ENCODE assay signal across 29 mouse cellular contexts in the genomic region with DNA sequence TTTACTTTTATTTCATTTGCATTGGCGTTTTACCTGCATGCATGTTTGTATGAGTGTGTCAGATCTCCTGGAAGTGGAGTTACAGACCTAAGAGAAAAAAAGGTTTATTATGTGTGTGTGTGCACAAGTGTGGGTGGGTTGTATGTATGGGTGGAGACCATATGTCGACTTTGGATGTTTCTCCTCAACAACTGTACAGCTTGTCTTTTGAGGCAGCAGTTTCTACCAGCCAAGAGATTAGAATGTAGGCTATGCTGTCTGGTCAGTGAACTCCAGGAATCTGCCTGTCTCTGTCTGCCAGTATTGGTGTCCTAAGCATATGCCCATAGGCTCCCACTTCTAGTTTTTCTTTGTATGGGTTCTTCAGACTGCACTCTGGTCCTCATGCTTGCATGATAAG.
DNase-seq lines count a peak whose midpoint lies in the region; ATAC-seq and TF ChIP-seq lines count a peak whose summit lies in the region.
"Had no signal": no experiment of that assay in that cellular context is flagged by ENCODE, and none has a peak within 500 bp of the region (broad histone marks: within the 10 kb centered on the region; RNA-seq: fewer than 3 reads in every experiment).

No protein-coding gene starts in this region.

- ATAC-seq in stomach, postnatal 0 days (ENCODE audit: low FRiP score, low TSS enrichment), result no peak
- ATAC-seq: forebrain, embryonic 14.5 days; forebrain, postnatal 0 days; hindbrain, postnatal 0 days; inflammation-experienced regulatory T-cells, adult 6 months; intestine, embryonic 16.5 days had no signal

- no peaks in the 10 kb centered on the region for H3K27me3 ChIP-seq in stomach, postnatal 0 days (ENCODE audit: control insufficient read depth, insufficient read depth, low read length)
- H3K27me3 ChIP-seq: CH12.LX; heart, embryonic 12.5 days; heart, embryonic 15.5 days had no signal

- DNase-seq in frontal cortex, adult 2 months (ENCODE audit: extremely low spot score in 1 of 2, low spot score in 1 of 2), result peak; percentile 12 to 39
- no peak for DNase-seq in frontal cortex, postnatal 10 days (ENCODE audit: low spot score in 2 of 2)
- DNase-seq in layer of hippocampus, adult 2 months (ENCODE audit: low spot score in 2 of 2), result no peak
- no peak for DNase-seq in layer of hippocampus, postnatal 25 days (ENCODE audit: extremely low spot score in 1 of 2, low spot score in 1 of 2)
- DNase-seq in Muller cell, postnatal 12 days (ENCODE audit: inconsistent ontology term), result peak; percentile 63
- peak; percentile 1 for DNase-seq in stomach, postnatal 0 days (ENCODE audit: low spot score)
- DNase-seq in lung, postnatal 25 days (ENCODE audit: low spot score), result no peak
- DNase-seq: adrenal gland, adult 8-10 months; adrenal gland, postnatal 25 days; B cell, adult 2 months; cerebellum, adult 18-20 months; cerebellum, adult 9-10 months; cerebellum, postnatal 14 days; forebrain, postnatal 0 days; gastrocnemius, adult 2 months; gastrocnemius, postnatal 14 days; heart, adult 18-20 months; heart, postnatal 10 days; heart, postnatal 4 days had no signal

- no peaks in the 10 kb centered on the region for H3K4me1 ChIP-seq in stomach, postnatal 0 days (replicated peaks; ENCODE audit: control insufficient read depth, insufficient read depth)
- H3K4me1 ChIP-seq: forebrain, embryonic 10.5 days; heart, embryonic 12.5 days; heart, embryonic 15.5 days had no signal

- no peak overlapping the region for H3K4me3 ChIP-seq in layer of hippocampus, adult 2 months
- no peak overlapping the region for H3K4me3 ChIP-seq in stomach, postnatal 0 days (ENCODE audit: low read depth, low read length)
- H3K4me3 ChIP-seq: forebrain, embryonic 10.5 days; gastrocnemius, adult 2 months; heart, embryonic 12.5 days; heart, embryonic 15.5 days had no signal

- no peaks in the 10 kb centered on the region for H3K36me3 ChIP-seq in stomach, postnatal 0 days (ENCODE audit: control insufficient read depth, insufficient read depth, low read length)
- H3K36me3 ChIP-seq: forebrain, embryonic 10.5 days; G1E; heart, embryonic 12.5 days; heart, embryonic 15.5 days had no signal

- WGBS in stomach, postnatal 0 days, result 37% methylated on average over 2 of the region's 2 CpGs

- TF ChIP-seq CTCF in layer of hippocampus, adult 2 months (conservative IDR thresholded peaks at IDR 0.05), result no peak
- TF ChIP-seq CTCF in stomach, postnatal 0 days (IDR thresholded peaks at IDR 0.05; ENCODE audit: low read depth), result no peak

- no peak for TF ChIP-seq EP300 in stomach, postnatal 0 days (optimal IDR thresholded peaks at IDR 0.05)

- no peaks in the 10 kb centered on the region for H3K9me3 ChIP-seq in stomach, postnatal 0 days (ENCODE audit: control insufficient read depth, low read length)
- H3K9me3 ChIP-seq: forebrain, embryonic 10.5 days; G1E; heart, embryonic 12.5 days; heart, embryonic 15.5 days had no signal

- H3K9ac ChIP-seq in stomach, postnatal 0 days (ENCODE audit: low read length), result no peak overlapping the region
- H3K9ac ChIP-seq: forebrain, postnatal 0 days; heart, embryonic 12.5 days; heart, embryonic 15.5 days; hindbrain, embryonic 14.5 days had no signal

- peak overlapping the region; percentile 5; the same call in 1 of the 2 replicates for H3K27ac ChIP-seq in layer of hippocampus, adult 2 months
- H3K27ac ChIP-seq in stomach, postnatal 0 days (replicated peaks), result no peak overlapping the region
- H3K27ac ChIP-seq: forebrain, embryonic 10.5 days; gastrocnemius, adult 2 months; heart, embryonic 15.5 days; hindbrain, embryonic 14.5 days; hindbrain, postnatal 0 days had no signal

- H3K4me2 ChIP-seq in stomach, postnatal 0 days (replicated peaks; ENCODE audit: low read depth), result no peak overlapping the region
- H3K4me2 ChIP-seq: heart, embryonic 12.5 days; heart, embryonic 15.5 days; hindbrain, embryonic 14.5 days had no signal

Comparison
In these comparisons a context has a peak if more than half of its experiments do, and no peak if none do; other contexts are left out.
1. DNase-seq: peak in frontal cortex, adult 2 months (2 of 2), Muller cell, postnatal 12 days (single experiment) and stomach, postnatal 0 days (single experiment); none in frontal cortex, postnatal 10 days (0 of 2), layer of hippocampus, adult 2 months (0 of 2), layer of hippocampus, postnatal 25 days (0 of 2) and lung, postnatal 25 days (single experiment).